Mouse (Mus musculus) embryonic facial prominence, embryonic 14.5 days (tissue): ENCODE data around the gene Sugt1. TPM values are rescaled to one million over a fixed set of nuclear protein-coding genes. Genes with fewer than 3 reads are reported as not detected.

ENCODE experiments used
- ATAC-seq: fragments of 200-750 bp; cut with Nextera tagmentation; 2 replicates; pipeline ENCODE4 v1.8.0; 2017; ENCODE audit warnings: low read depth, moderate number of reproducible peaks, moderate TSS enrichment
- DNase-seq: peaks from one replicate; pipeline ENCODE4 v3.0.0-alpha.2; 2015; ENCODE audit warnings: low spot score
- H3K27ac ChIP-seq: fragments of 300-500 bp; sonication (generic); replicated peaks from 2 replicates; pipeline ENCODE4 v1.5.1; 2014; ENCODE audit warnings: low read depth, mild to moderate bottlenecking, low read length, moderate library complexity
- H3K27me3 ChIP-seq: fragments of 300-500 bp; sonication (generic); replicated peaks from 2 replicates; pipeline ENCODE4 v1.6.1; 2014; ENCODE audit warnings: low read length; ENCODE audit not compliant: control insufficient read depth, insufficient read depth
- H3K36me3 ChIP-seq: fragments of 300-500 bp; sonication (generic); 2 replicates; pipeline ENCODE4 v1.6.1; 2014; ENCODE audit warnings: low read length, mixed read lengths; ENCODE audit not compliant: control insufficient read depth, insufficient read depth
- H3K4me1 ChIP-seq: fragments of 300-500 bp; sonication (generic); 2 replicates; pipeline ENCODE4 v1.6.1; 2014; ENCODE audit warnings: antibody characterized with exemption, low read length; ENCODE audit not compliant: control insufficient read depth, insufficient read depth
- H3K4me2 ChIP-seq: fragments of 300-500 bp; sonication (generic); 2 replicates; pipeline ENCODE4 v1.6.1; 2014; ENCODE audit warnings: low read depth, mild to moderate bottlenecking, low read length, moderate library complexity, mixed read lengths
- H3K4me3 ChIP-seq: fragments of 300-500 bp; sonication (generic); 2 replicates; pipeline ENCODE4 v1.5.1; 2014; ENCODE audit warnings: low read depth, mild to moderate bottlenecking, low read length
- H3K9ac ChIP-seq: fragments of 300-500 bp; sonication (generic); 2 replicates; pipeline ENCODE4 v1.6.1; 2014; ENCODE audit warnings: low read depth, mild to moderate bottlenecking, low read length, moderate library complexity, mixed read lengths
- H3K9me3 ChIP-seq: fragments of 300-500 bp; sonication (generic); 2 replicates; pipeline ENCODE4 v1.6.1; 2016; ENCODE audit warnings: low read length; ENCODE audit not compliant: control insufficient read depth
- WGBS: fragments of 180-500 bp; shearing (Covaris S2); extraction: QIAGEN DNeasy Blood & Tissue Kit; methylation state at CpG from one replicate; pipeline ENCODE4 v1.1.7; 2014; 5-methylcytosine and 5-hydroxymethylcytosine counted together
- polyA plus RNA-seq: library from polyadenylated mRNA; unstranded; fragments of >200 nt; fragmentation: Nextera tagmentation; extraction: Ambion mirVana; gene quantifications from 2 replicates; pipeline ENCODE4 v1.2.1, GENCODE M21; 2014

Gene Sugt1
- polyA plus RNA-seq, 1 experiment from 2014 or later = 130 TPM

- Histone ChIP-seq H3K4me3 (no peak overlapping the region), H3K36me3 (peaks cover 24% of the 10 kb centered on the region), H3K27me3 (no peaks in the 10 kb centered on the region), H3K4me2 (no peak overlapping the region), H3K4me1 (peaks cover 18% of the 10 kb centered on the region), H3K9ac (no peak overlapping the region), H3K27ac (no peak overlapping the region), H3K9me3 (no peaks in the 10 kb centered on the region)
- DNase-seq = no peak
- 93% methylated on average over 2 of the region's 2 CpGs for WGBS
- ATAC-seq = no peak
Measured at GRCm38 (mm10) chr14:79591611-79592010, 4.1 kb downstream of the Sugt1 start.

GRCm38 (mm10) chr14:79594069-79594468 is 6.6 kb downstream of the Sugt1 start:
- H3K36me3 ChIP-seq = peaks cover 45% of the 10 kb centered on the region
- H3K27ac ChIP-seq = no peak overlapping the region
- no peaks in the 10 kb centered on the region for H3K9me3 ChIP-seq
- no peak overlapping the region for H3K4me3 ChIP-seq
- DNase-seq (no peak), ATAC-seq (no peak; the same call in 1 of the 2 replicates)
- H3K4me2 ChIP-seq = no peak overlapping the region
- WGBS = 89% methylated on average over 5 of the region's 5 CpGs
- no peak overlapping the region for H3K9ac ChIP-seq
- H3K27me3 ChIP-seq = no peaks in the 10 kb centered on the region
- peaks cover 7% of the 10 kb centered on the region for H3K4me1 ChIP-seq

- no peak overlapping the region for H3K4me2 ChIP-seq
- no peaks in the 10 kb centered on the region for H3K9me3 ChIP-seq
- no peak overlapping the region for H3K9ac ChIP-seq
- H3K27ac ChIP-seq = no peak overlapping the region
- DNase-seq (peak; percentile 47), ATAC-seq (no peak)
- H3K27me3 ChIP-seq = no peaks in the 10 kb centered on the region
- no peaks in the 10 kb centered on the region for H3K4me1 ChIP-seq
- H3K4me3 ChIP-seq = no peak overlapping the region
- WGBS = 68% methylated on average over 4 of the region's 4 CpGs
- peaks cover 63% of the 10 kb centered on the region for H3K36me3 ChIP-seq
Measured at GRCm38 (mm10) chr14:79596602-79597001, 9.1 kb downstream of the Sugt1 start.

DNA sequence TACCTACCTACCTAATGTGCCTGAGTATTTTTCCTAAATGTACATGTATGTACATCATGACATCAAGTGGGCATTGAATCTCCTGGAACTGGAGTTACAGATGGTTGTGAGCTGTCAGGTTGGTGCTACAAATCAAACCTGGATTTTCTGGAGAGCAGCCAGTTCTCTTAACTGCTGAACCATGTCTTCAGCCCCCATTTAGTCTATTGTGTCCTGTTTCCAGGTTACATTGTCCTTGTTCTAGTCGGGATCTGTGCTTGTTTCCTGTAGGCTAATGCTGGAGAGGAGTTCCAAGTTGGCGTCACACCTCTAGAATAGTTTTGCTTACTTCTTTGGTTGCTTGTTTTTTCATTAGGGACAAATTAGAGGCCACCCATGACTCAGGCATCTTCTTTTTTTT is 18.4 kb downstream of the Sugt1 start:
- Histone ChIP-seq H3K27ac (no peak overlapping the region), H3K4me3 (no peak overlapping the region), H3K4me2 (no peak overlapping the region), H3K36me3 (peaks cover 85% of the 10 kb centered on the region), H3K4me1 (no peaks in the 10 kb centered on the region), H3K9me3 (no peaks in the 10 kb centered on the region), H3K9ac (no peak overlapping the region), H3K27me3 (no peaks in the 10 kb centered on the region)
- ATAC-seq = no peak
- DNase-seq = no peak
- 89% methylated on average over 2 of the region's 2 CpGs for WGBS

DNA sequence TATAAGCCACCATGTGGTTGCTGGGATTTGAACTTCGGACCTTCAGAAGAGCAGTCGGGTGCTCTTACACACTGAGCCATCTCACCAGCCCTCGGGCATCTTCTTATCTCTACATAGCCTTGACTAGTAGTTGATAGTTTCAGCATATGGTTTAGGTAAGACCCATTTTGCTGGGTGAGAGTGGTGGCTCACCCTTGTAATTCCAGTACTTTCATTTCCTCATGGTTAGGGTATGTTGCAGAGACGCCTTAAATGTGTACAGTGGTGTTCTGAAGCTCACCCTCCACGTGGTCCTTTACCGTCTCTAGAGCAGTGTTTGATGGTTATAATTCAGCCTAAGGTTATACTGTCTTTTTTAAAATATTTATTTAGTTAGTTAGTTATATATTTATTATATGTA is 18.9 kb downstream of the Sugt1 start:
- H3K27ac ChIP-seq = no peak overlapping the region
- no peak overlapping the region for H3K4me2 ChIP-seq
- no peak for DNase-seq
- peaks cover 85% of the 10 kb centered on the region for H3K36me3 ChIP-seq
- no peaks in the 10 kb centered on the region for H3K27me3 ChIP-seq
- WGBS = 90% methylated on average over 6 of the region's 6 CpGs
- no peak overlapping the region for H3K9ac ChIP-seq
- no peak overlapping the region for H3K4me3 ChIP-seq
- no peaks in the 10 kb centered on the region for H3K4me1 ChIP-seq
- no peak for ATAC-seq
- no peaks in the 10 kb centered on the region for H3K9me3 ChIP-seq

- no peaks in the 10 kb centered on the region for H3K9me3 ChIP-seq
- H3K36me3 ChIP-seq = peaks cover 84% of the 10 kb centered on the region
- no peaks in the 10 kb centered on the region for H3K27me3 ChIP-seq
- H3K4me2 ChIP-seq = no peak overlapping the region
- ATAC-seq = no peak
- H3K27ac ChIP-seq = no peak overlapping the region
- no peak for DNase-seq
- H3K4me3 ChIP-seq = no peak overlapping the region
- no peak overlapping the region for H3K9ac ChIP-seq
- 92% methylated on average over 3 of the region's 3 CpGs for WGBS
- no peaks in the 10 kb centered on the region for H3K4me1 ChIP-seq
Measured at GRCm38 (mm10) chr14:79606867-79607266, 19.4 kb downstream of the Sugt1 start.

DNA sequence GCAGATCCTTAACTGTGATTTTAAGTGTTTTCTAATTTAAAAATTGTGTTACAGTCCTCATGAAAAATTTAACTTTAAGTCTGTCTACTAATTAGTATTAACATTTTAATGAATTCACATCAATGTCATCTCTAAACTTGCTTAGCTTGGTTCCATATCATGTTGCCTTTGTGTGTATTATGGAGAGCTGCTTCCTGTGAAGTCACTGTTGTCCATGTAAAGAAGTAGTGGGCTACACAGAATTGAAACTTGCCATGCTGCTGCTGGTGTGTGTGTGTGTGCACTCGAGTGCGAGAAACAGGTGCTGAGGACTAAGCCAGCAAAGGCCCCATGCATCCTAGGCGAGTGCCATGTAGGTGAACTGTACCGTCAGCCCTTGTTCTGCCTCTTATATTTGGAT is 19.9 kb downstream of the Sugt1 start:
- ATAC-seq (no peak), DNase-seq (no peak)
- H3K4me1 ChIP-seq = no peaks in the 10 kb centered on the region
- no peak overlapping the region for H3K27ac ChIP-seq
- no peaks in the 10 kb centered on the region for H3K27me3 ChIP-seq
- H3K9ac ChIP-seq = no peak overlapping the region
- peaks cover 81% of the 10 kb centered on the region for H3K36me3 ChIP-seq
- no peak overlapping the region for H3K4me3 ChIP-seq
- WGBS = 93% methylated on average over 4 of the region's 4 CpGs
- H3K9me3 ChIP-seq = no peaks in the 10 kb centered on the region
- no peak overlapping the region for H3K4me2 ChIP-seq

DNA sequence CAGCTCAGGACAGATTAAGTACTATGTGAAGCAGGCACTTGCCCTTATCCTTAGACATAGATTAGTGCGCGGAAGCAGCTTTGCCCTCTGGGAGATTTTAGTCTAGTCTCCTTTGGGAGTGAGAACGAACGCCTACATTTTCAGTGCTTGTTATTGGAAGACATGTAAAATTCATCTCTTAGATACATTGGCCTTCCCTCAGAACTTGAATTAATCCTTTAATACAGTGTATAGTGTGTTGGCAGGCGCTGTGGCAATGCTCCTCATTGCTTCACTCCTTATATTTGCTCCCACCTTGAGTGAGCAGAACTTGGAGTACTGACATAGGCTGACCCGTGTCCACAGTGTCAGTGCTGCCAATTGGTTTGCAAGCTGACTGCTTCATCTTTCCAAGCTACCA is 20.8 kb downstream of the Sugt1 start:
- WGBS = 90% methylated on average over 6 of the region's 6 CpGs

GRCm38 (mm10) chr14:79617121-79617828 is 29.8 kb downstream of the Sugt1 start:
- no peaks in the 10 kb centered on the region for H3K27me3 ChIP-seq
- H3K4me2 ChIP-seq = no peak overlapping the region
- peak; percentile 44; the same call in 1 of the 2 replicates for ATAC-seq
- H3K9ac ChIP-seq = no peak overlapping the region
- 84% methylated on average over 8 of the region's 8 CpGs for WGBS
- peaks cover 72% of the 10 kb centered on the region for H3K36me3 ChIP-seq
- no peak overlapping the region for H3K4me3 ChIP-seq
- DNase-seq = peak; percentile 47
- no peak overlapping the region for H3K27ac ChIP-seq
- H3K4me1 ChIP-seq = no peaks in the 10 kb centered on the region
- H3K9me3 ChIP-seq = no peaks in the 10 kb centered on the region

More for the DNA sequence above, 20.8 kb downstream of the Sugt1 start:
- Histone ChIP-seq H3K4me3 (no peak overlapping the region), H3K4me1 (no peaks in the 10 kb centered on the region), H3K4me2 (no peak overlapping the region), H3K27me3 (no peaks in the 10 kb centered on the region), H3K36me3 (peaks cover 82% of the 10 kb centered on the region), H3K9ac (no peak overlapping the region), H3K9me3 (no peaks in the 10 kb centered on the region), H3K27ac (no peak overlapping the region)
- no peak for ATAC-seq
- no peak for DNase-seq
